In the genomic region with DNA sequence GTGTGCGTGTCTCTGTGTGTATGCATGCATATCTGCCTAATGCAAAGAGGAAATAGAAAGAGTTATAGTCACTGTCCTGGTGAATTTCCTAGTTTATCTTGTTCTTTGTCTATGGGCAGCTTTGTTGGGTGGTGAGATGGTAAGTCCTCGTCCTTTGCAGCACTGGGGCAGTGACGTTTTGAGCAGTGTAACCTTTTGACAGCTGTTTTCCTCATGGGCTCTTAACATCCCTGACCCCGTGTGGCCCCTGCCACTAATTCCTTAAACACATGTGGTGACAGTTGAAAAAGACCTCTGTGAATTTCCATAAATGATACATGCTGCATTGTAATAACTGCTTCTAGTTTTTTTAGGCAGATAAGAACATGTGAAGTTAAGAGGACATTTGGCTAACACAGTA, we compare ENCODE assay signal across 16 mouse cellular contexts. TPM values are rescaled to one million over a fixed set of nuclear protein-coding genes. Genes with fewer than 3 reads are reported as not detected.
A peak's percentile ranks its signal among the peaks of the same experiment; 100 is the strongest.
DNase-seq lines count a peak whose midpoint lies in the region; ATAC-seq and TF ChIP-seq lines count a peak whose summit lies in the region.
"Had no signal": no experiment of that assay in that cellular context is flagged by ENCODE, and none has a peak within 500 bp of the region (broad histone marks: within the 10 kb centered on the region; RNA-seq: fewer than 3 reads in every experiment).

No protein-coding gene starts in this region.

- H3K4me3 ChIP-seq in liver, adult 2 months (ENCODE audit: insufficient read depth, low read depth, low read length) = no peak overlapping the region
- H3K4me3 ChIP-seq in liver, embryonic 11.5 days (ENCODE audit: low read depth, low read length) = no peak overlapping the region
- no peak overlapping the region for H3K4me3 ChIP-seq in intestine, embryonic 15.5 days (replicated peaks)
- no peak overlapping the region for H3K4me3 ChIP-seq in stomach, embryonic 15.5 days (replicated peaks)
- H3K4me3 ChIP-seq: embryonic facial prominence, embryonic 15.5 days; limb, embryonic 10.5 days; midbrain, embryonic 12.5 days had no signal

- H3K27ac ChIP-seq in liver, adult 2 months (replicated peaks; ENCODE audit: insufficient read depth, low read depth, low read length) = peak overlapping the region; percentile 88
- H3K27ac ChIP-seq in liver, embryonic 11.5 days (ENCODE audit: low read depth, low read length) = no peak overlapping the region
- H3K27ac ChIP-seq in intestine, embryonic 15.5 days = peak overlapping the region; percentile 52; the same call in 1 of the 2 replicates
- peak overlapping the region; percentile 45; the same call in 1 of the 2 replicates for H3K27ac ChIP-seq in stomach, embryonic 15.5 days
- H3K27ac ChIP-seq: embryonic facial prominence, embryonic 15.5 days; limb, embryonic 10.5 days; midbrain, embryonic 12.5 days had no signal

- H3K4me2 ChIP-seq in liver, embryonic 11.5 days = no peak overlapping the region
- peak overlapping the region; percentile 22; the same call in 1 of the 2 replicates for H3K4me2 ChIP-seq in intestine, embryonic 15.5 days (replicated peaks)
- 0 out of 2 replicates have a peak overlapping the region, but pooled peaks have one; percentile 3 for H3K4me2 ChIP-seq in stomach, embryonic 15.5 days
- H3K4me2 ChIP-seq: embryonic facial prominence, embryonic 15.5 days; midbrain, embryonic 12.5 days had no signal

- peaks cover 11% of the 10 kb centered on the region for H3K36me3 ChIP-seq in liver, adult 2 months (ENCODE audit: control insufficient read depth, insufficient read depth, low read length)
- peaks cover 2% of the 10 kb centered on the region; the same call in 1 of the 2 replicates for H3K36me3 ChIP-seq in liver, embryonic 11.5 days (ENCODE audit: control insufficient read depth, insufficient read depth, low read length)
- H3K36me3 ChIP-seq in intestine, embryonic 15.5 days = peaks cover 5% of the 10 kb centered on the region; the same call in 1 of the 2 replicates
- peaks cover 2% of the 10 kb centered on the region; the same call in 1 of the 2 replicates for H3K36me3 ChIP-seq in stomach, embryonic 15.5 days

- intact Hi-C loops in heart, postnatal 36 days (cut with DNase I) = no loop called here

- TF ChIP-seq POLR2A in liver, adult 2 months (IDR thresholded peaks at IDR 0.05; ENCODE audit: extremely low read depth, insufficient read depth, low read length) = no peak

- no peaks in the 10 kb centered on the region for H3K27me3 ChIP-seq in liver, adult 2 months (ENCODE audit: control insufficient read depth, insufficient read depth, low read length)
- H3K27me3 ChIP-seq in liver, embryonic 11.5 days (replicated peaks; ENCODE audit: control insufficient read depth, insufficient read depth, low read length) = no peaks in the 10 kb centered on the region
- H3K27me3 ChIP-seq in intestine, embryonic 15.5 days (replicated peaks) = no peaks in the 10 kb centered on the region
- no peaks in the 10 kb centered on the region for H3K27me3 ChIP-seq in stomach, embryonic 15.5 days (replicated peaks)
- H3K27me3 ChIP-seq: embryonic facial prominence, embryonic 15.5 days; midbrain, embryonic 12.5 days had no signal

- no peak for TF ChIP-seq CTCF in liver, adult 2 months (IDR thresholded peaks at IDR 0.05; ENCODE audit: low read depth, low read length)

- no peak overlapping the region for H3K9ac ChIP-seq in liver, adult 2 months (ENCODE audit: low read depth, low read length)
- no peak overlapping the region for H3K9ac ChIP-seq in liver, embryonic 11.5 days (ENCODE audit: low read depth, low read length)
- H3K9ac ChIP-seq in intestine, embryonic 15.5 days = no peak overlapping the region
- no peak overlapping the region for H3K9ac ChIP-seq in stomach, embryonic 15.5 days
- H3K9ac ChIP-seq: embryonic facial prominence, embryonic 15.5 days; midbrain, embryonic 12.5 days had no signal

- no peaks in the 10 kb centered on the region for H3K9me3 ChIP-seq in liver, embryonic 11.5 days (ENCODE audit: control insufficient read depth, low read length)
- H3K9me3 ChIP-seq in intestine, embryonic 15.5 days = no peaks in the 10 kb centered on the region
- H3K9me3 ChIP-seq in stomach, embryonic 15.5 days = no peaks in the 10 kb centered on the region
- H3K9me3 ChIP-seq: embryonic facial prominence, embryonic 15.5 days; limb, embryonic 10.5 days; midbrain, embryonic 12.5 days had no signal

- peak; percentile 18 for DNase-seq in heart, adult 8-10 months (ENCODE audit: low spot score)
- no peak for DNase-seq in heart, postnatal 36 days
- DNase-seq in liver, adult 2 months (ENCODE audit: extremely low read depth, low read depth, low spot score) = no peak
- no peak for DNase-seq in liver, embryonic 11.5 days (ENCODE audit: low spot score)
- DNase-seq in thymus, postnatal 36 days = no peak
- DNase-seq: adrenal gland, adult 8-10 months; cerebellum, adult 11-12 months; lung, adult 18-20 months; lung, postnatal 36 days; right cerebral cortex, adult 18-20 months had no signal

- H3K79me2 ChIP-seq in liver, adult 2 months (ENCODE audit: control insufficient read depth, insufficient read depth, low read length) = peaks cover 12% of the 10 kb centered on the region; the same call in 1 of the 2 replicates

- 20% methylated on average over 4 of the region's 4 CpGs for WGBS in liver, adult 2 months
- 68% methylated on average over 4 of the region's 4 CpGs for WGBS in liver, embryonic 11.5 days
- 56% methylated on average over 4 of the region's 4 CpGs for WGBS in intestine, embryonic 15.5 days
- 47% methylated on average over 4 of the region's 4 CpGs for WGBS in stomach, embryonic 15.5 days

- H3K4me1 ChIP-seq in liver, adult 2 months (ENCODE audit: control insufficient read depth, insufficient read depth, low read length) = peaks cover 23% of the 10 kb centered on the region
- H3K4me1 ChIP-seq in liver, embryonic 11.5 days (replicated peaks; ENCODE audit: control insufficient read depth, insufficient read depth, low read length) = peaks cover 22% of the 10 kb centered on the region
- no peaks in the 10 kb centered on the region for H3K4me1 ChIP-seq in intestine, embryonic 15.5 days (replicated peaks)
- H3K4me1 ChIP-seq in stomach, embryonic 15.5 days = peaks cover 11% of the 10 kb centered on the region
- H3K4me1 ChIP-seq: embryonic facial prominence, embryonic 15.5 days; limb, embryonic 10.5 days; midbrain, embryonic 12.5 days had no signal

- no peak for ATAC-seq in liver, embryonic 11.5 days (replicated peaks; ENCODE audit: low FRiP score)
- ATAC-seq in intestine, embryonic 15.5 days = no peak; the same call in 1 of the 2 replicates
- ATAC-seq in stomach, embryonic 15.5 days (ENCODE audit: insufficient read depth, low FRiP score, low read depth) = no peak
- ATAC-seq: CD4-positive, CD25-positive, alpha-beta regulatory T cell, adult 4 months had no signal

RNA-seq across cellular contexts. Expression of gene Ttc33, which starts 11.4 kb away (rescaled TPM):
- total RNA-seq in heart, adult 8-10 months (2022) = 10 to 100 TPM; 41.9 to 46.4 (median 43.9) TPM
- total RNA-seq in heart, postnatal 36 days (2021) = 10 to 100 TPM; 38.2 to 40.7 TPM
- 24.6 and 34.7 TPM in 2 replicates for total RNA-seq in liver, adult 2 months (2014; rRNA removed)
- 3.7 and 3.9 TPM in 2 replicates for polyA plus RNA-seq in liver, adult 2 months (2012; rRNA removed)
- polyA plus RNA-seq in liver, embryonic 11.5 days (2014; fragmentation: Nextera tagmentation; extraction: Ambion mirVana) = 29.2 and 32.3 TPM in 2 replicates
- 32.9 and 38.2 TPM in 2 replicates for polyA plus RNA-seq in intestine, embryonic 15.5 days (2015; fragmentation: Nextera tagmentation; extraction: Ambion mirVana)
- polyA plus RNA-seq in stomach, embryonic 15.5 days (2015; fragmentation: Nextera tagmentation; extraction: Ambion mirVana) = 36.5 and 37.8 TPM in 2 replicates

RNA-seq across cellular contexts. Expression of gene Ptger4, which starts 47.3 kb away (rescaled TPM):
- 1 to 10 TPM; 2.6 to 4.1 (median 3.1) TPM for total RNA-seq in heart, adult 8-10 months (2022)
- total RNA-seq in heart, postnatal 36 days (2021) = 1 to 10 TPM; 2.4 to 4.3 TPM
- 0.09 and 0.40 TPM in 2 replicates for total RNA-seq in liver, adult 2 months (2014; rRNA removed)
- 0.32 and 0.65 TPM in 2 replicates for polyA plus RNA-seq in liver, adult 2 months (2012; rRNA removed)
- polyA plus RNA-seq in liver, embryonic 11.5 days (2014; fragmentation: Nextera tagmentation; extraction: Ambion mirVana) = 5.1 and 5.8 TPM in 2 replicates
- 5.0 and 5.4 TPM in 2 replicates for polyA plus RNA-seq in intestine, embryonic 15.5 days (2015; fragmentation: Nextera tagmentation; extraction: Ambion mirVana)
- 5.0 and 6.1 TPM in 2 replicates for polyA plus RNA-seq in stomach, embryonic 15.5 days (2015; fragmentation: Nextera tagmentation; extraction: Ambion mirVana)

RNA-seq across cellular contexts. Expression of gene Prkaa1, which starts 53.0 kb away (rescaled TPM):
- 10 to 100 TPM; 12.1 to 14.4 (median 13.9) TPM for total RNA-seq in heart, adult 8-10 months (2022)
- 10 to 100 TPM; 12.9 to 16.2 TPM for total RNA-seq in heart, postnatal 36 days (2021)
- total RNA-seq in liver, adult 2 months (2014; rRNA removed) = 6.3 and 7.8 TPM in 2 replicates
- polyA plus RNA-seq in liver, adult 2 months (2012; rRNA removed) = 1.8 and 1.9 TPM in 2 replicates
- 36.2 and 39.3 TPM in 2 replicates for polyA plus RNA-seq in liver, embryonic 11.5 days (2014; fragmentation: Nextera tagmentation; extraction: Ambion mirVana)
- polyA plus RNA-seq in intestine, embryonic 15.5 days (2015; fragmentation: Nextera tagmentation; extraction: Ambion mirVana) = 22.9 and 25.9 TPM in 2 replicates
- 19.9 and 21.5 TPM in 2 replicates for polyA plus RNA-seq in stomach, embryonic 15.5 days (2015; fragmentation: Nextera tagmentation; extraction: Ambion mirVana)
